Mouse (Mus musculus): ENCODE measurements around the gene Klhl7. TPM values are rescaled to one million over a fixed set of nuclear protein-coding genes. Genes with fewer than 3 reads are reported as not detected.
"Not testable (repeated sequence)": the region's sequence is repeated elsewhere in the genome, so short reads cannot be mapped to it uniquely, and the experiment has no call there.

Gene Klhl7
- polyA plus RNA-seq, 1 experiment from 2014 or later, result 61.9 TPM

DNA sequence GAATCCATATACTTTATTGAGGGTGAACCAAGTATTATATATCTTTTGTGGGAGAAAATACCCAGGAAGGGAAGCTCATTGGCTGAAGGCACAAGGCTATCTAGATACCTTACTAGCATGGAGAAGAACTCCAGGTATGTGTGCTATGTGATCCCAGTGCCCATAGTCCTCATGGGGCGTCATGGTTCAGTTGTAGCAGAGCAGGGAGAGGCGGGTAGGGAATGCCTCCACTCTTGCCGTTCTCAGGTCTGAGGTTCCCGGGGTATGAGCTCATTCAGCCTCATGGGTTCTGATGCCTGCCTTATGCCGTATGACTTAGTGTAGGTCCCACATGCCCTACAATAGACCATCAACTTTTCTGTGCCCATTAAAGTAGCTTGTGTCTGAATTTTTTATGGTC is 4.5 kb upstream of the Klhl7 start:
- Histone ChIP-seq H3K27me3 (no peaks in the 10 kb centered on the region), H3K9ac (replicated peaks) (no peak overlapping the region), H3K4me3 (replicated peaks) (no peak overlapping the region), H3K27ac (no peak overlapping the region), H3K9me3 (no peaks in the 10 kb centered on the region), H3K4me2 (no peak overlapping the region), H3K36me3 (no peaks in the 10 kb centered on the region), H3K4me1 (replicated peaks) (no peaks in the 10 kb centered on the region)
- no peak for ATAC-seq (ENCODE audit: insufficient number of reproducible peaks, insufficient read depth, low FRiP score, low TSS enrichment, low read depth)
- 77% methylated on average over 5 of the region's 5 CpGs for WGBS

DNA sequence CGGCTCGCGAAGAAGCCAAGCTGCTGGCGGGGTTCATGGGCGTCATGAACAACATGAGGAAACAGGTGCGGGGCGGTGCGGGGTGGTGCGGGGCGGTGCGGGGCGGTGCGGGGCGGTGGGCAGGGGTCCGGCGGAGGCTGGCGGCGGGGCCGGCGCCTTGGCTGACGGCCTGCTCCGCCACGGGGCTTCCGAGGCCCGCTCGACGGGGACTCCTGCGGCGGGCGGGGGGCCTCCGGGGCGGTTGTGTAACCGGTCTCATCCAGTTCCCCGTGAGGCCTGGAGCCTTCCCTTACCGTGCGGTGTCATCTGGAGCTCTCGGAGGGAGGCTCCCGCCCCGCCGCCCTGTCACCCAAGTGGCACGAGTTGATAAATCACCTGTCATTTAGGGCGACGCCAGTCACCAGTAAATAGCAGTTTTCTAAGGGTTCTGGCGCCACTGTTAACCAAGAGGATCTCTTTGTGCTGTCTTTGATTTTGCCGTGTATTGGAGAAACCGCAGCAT is 456 bp downstream of the Klhl7 start:
- WGBS, result under 1% methylated on average over 44 of the region's 46 CpGs
- no peaks in the 10 kb centered on the region for H3K27me3 ChIP-seq
- peak; percentile 55 for ATAC-seq (ENCODE audit: insufficient number of reproducible peaks, insufficient read depth, low FRiP score, low TSS enrichment, low read depth)

DNA sequence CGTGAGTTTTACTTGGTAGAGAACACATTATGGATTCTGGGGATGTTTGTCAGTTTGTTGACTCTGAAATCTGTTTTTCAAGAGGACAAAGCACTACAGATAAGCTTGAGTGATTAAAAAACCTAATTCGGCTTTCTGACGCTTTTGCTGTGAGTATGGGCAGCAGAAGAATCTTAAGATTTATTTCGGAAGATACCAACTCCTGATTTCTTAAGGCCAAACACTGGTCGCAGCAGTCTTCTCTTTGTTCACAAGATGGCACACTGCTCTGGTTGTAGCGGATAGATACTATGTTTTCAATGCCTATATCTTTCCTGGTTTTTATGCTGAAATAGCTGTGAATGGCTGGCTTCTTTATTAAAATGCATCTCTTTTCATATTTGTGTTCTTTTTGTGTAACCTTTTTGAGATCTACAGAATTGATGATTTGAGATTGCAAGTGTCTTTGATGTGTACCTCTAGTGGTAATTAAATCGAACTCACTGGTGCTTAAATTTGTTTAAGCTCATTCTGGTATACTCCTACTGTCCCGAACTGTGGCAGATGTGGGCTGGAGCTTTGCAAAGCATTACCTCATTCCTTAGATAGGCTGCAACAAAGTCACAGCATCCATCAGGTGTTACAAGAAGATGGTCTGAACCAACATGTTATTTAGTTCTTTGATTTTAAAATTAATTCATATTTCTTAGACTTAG is 1.2 kb downstream of the Klhl7 start:
- no peaks in the 10 kb centered on the region for H3K36me3 ChIP-seq
- H3K27ac ChIP-seq, result 0 out of 2 replicates have a peak overlapping the region, but pooled peaks have one; percentile 92
- peak overlapping the region; percentile 82 for H3K9ac ChIP-seq (replicated peaks)
- H3K4me2 ChIP-seq, result peak overlapping the region; percentile 76
- WGBS, result 9% methylated on average over 8 of the region's 8 CpGs
- H3K4me1 ChIP-seq (replicated peaks), result no peaks in the 10 kb centered on the region
- H3K27me3 ChIP-seq, result no peaks in the 10 kb centered on the region
- peak overlapping the region; percentile 81 for H3K4me3 ChIP-seq (replicated peaks)
- H3K9me3 ChIP-seq, result no peaks in the 10 kb centered on the region
- no peak for ATAC-seq (ENCODE audit: insufficient number of reproducible peaks, insufficient read depth, low FRiP score, low TSS enrichment, low read depth)

More for the DNA sequence above, 456 bp downstream of the Klhl7 start:
- Histone ChIP-seq H3K36me3 (no peaks in the 10 kb centered on the region), H3K4me2 (peak overlapping the region; percentile 76), H3K27ac (peak overlapping the region; percentile 92), H3K4me1 (replicated peaks) (no peaks in the 10 kb centered on the region), H3K9me3 (no peaks in the 10 kb centered on the region), H3K9ac (replicated peaks) (peak overlapping the region; percentile 82), H3K4me3 (replicated peaks) (peak overlapping the region; percentile 81)

DNA sequence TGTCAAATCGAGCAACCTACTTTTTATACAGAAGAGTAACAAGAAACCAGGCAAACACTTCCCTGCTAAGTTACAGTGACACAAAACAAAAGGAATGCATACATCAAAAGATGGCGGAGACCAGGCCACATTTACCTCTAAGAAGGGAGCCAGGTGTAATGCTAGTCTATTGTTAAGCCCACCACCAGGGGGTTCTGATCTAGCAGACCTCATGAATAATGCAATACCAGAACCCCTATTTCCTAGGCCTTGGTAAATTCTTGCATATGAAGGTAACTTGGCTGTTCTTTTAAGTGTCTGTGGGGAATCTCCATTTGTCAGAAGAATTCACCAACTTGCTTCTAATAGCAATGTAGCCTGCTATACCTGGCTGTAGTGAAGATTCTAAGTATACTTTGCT is 2.8 kb downstream of the Klhl7 start:
- not testable (repeated sequence) for H3K9ac ChIP-seq (replicated peaks); H3K4me3 ChIP-seq (replicated peaks); ATAC-seq (ENCODE audit: insufficient number of reproducible peaks, insufficient read depth, low FRiP score, low TSS enrichment, low read depth); H3K4me2 ChIP-seq; H3K27ac ChIP-seq; H3K27me3 ChIP-seq; H3K9me3 ChIP-seq; H3K36me3 ChIP-seq; H3K4me1 ChIP-seq (replicated peaks)
- WGBS, result 73% methylated on average over 2 of the region's 2 CpGs

DNA sequence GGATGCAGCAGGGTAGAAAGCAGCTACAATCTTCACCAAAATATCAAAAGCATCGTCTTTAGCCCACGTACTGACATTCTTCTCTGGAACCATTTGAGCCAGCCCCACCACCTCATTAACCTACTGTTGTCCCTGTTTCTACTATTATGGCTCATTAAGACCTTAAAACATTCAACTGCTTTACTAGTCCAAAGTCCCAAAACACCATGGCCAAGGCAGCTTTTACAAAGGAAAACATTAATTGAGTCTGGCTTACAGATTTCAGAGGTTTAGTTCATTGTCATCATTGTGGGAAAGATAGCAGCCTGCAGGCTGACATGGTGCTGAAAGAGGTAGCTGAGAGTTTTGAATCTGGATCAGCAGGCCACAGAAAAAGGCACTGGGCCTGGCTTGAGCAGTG is 3.4 kb downstream of the Klhl7 start:
- H3K4me2 ChIP-seq, result no peak overlapping the region
- H3K4me3 ChIP-seq (replicated peaks), result no peak overlapping the region
- H3K9me3 ChIP-seq, result no peaks in the 10 kb centered on the region
- no peak for ATAC-seq (ENCODE audit: insufficient number of reproducible peaks, insufficient read depth, low FRiP score, low TSS enrichment, low read depth)
- H3K27me3 ChIP-seq, result no peaks in the 10 kb centered on the region
- no peaks in the 10 kb centered on the region for H3K36me3 ChIP-seq
- no peak overlapping the region for H3K27ac ChIP-seq
- H3K9ac ChIP-seq (replicated peaks), result no peak overlapping the region
- 76% methylated on average over 2 of the region's 2 CpGs for WGBS
- no peaks in the 10 kb centered on the region for H3K4me1 ChIP-seq (replicated peaks)

DNA sequence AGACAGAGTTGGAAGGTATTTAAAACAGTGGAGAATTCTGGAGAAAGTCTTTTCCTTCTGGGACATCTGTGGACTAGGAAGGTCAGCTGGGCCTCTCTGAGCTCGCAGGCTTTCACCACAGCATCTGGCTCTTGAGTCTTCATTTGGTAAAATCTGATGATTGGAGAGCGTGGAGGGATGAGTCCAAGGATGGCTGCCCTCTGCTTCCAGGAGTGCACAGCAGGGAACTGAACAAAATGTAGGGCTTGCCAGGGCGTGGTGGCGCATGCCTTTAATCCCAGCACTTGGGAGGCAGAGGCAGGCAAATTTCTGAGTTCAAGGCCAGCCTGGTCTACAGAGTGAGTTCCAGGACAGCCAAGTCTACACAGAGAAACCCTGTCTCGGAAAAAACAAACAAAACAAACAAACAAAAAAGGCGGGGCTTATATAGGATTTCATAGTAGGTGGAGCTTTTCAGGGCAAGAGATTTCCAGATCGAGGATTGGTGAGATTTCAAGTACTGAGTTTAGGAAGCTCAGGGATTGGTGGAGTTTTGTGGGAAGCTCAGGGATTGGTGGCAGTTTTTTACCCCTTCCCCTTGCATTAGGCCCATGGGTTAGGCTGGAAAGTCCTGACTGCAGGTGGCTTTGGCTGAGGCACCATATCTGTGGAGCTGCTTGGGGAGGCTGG is 6.8 kb downstream of the Klhl7 start:
- 88% methylated on average over 7 of the region's 7 CpGs for WGBS
- Histone ChIP-seq H3K9ac (replicated peaks) (no peak overlapping the region), H3K4me2 (no peak overlapping the region), H3K9me3 (no peaks in the 10 kb centered on the region), H3K27ac (no peak overlapping the region), H3K4me1 (replicated peaks) (no peaks in the 10 kb centered on the region), H3K27me3 (no peaks in the 10 kb centered on the region), H3K4me3 (replicated peaks) (no peak overlapping the region), H3K36me3 (0 out of 2 replicates have a peak, but pooled peaks cover 4% of the 10 kb centered on the region)
- no peak for ATAC-seq (ENCODE audit: insufficient number of reproducible peaks, insufficient read depth, low FRiP score, low TSS enrichment, low read depth)

DNA sequence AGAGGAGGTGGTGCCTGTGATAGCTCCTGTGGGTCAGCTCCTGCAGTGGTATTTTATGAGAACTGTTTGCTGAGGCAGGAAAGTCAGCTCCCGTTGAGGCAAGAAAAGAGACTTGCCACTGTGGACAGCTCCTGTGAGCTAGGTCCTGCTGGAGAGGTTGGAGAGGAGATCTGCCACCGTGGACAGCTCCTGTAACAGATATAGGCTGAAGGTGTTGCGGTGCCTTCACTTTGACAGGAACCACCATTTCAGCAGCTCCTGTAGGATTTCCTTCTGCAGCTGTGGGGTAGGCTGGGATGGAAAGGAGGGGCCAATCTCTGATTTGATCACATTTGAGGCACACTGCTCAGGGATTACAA is 7.3 kb downstream of the Klhl7 start:
- Histone ChIP-seq H3K9me3 (no peaks in the 10 kb centered on the region), H3K36me3 (0 out of 2 replicates have a peak, but pooled peaks cover 4% of the 10 kb centered on the region), H3K27me3 (no peaks in the 10 kb centered on the region), H3K9ac (replicated peaks) (no peak overlapping the region), H3K4me1 (replicated peaks) (no peaks in the 10 kb centered on the region), H3K27ac (no peak overlapping the region), H3K4me2 (no peak overlapping the region), H3K4me3 (replicated peaks) (no peak overlapping the region)
- WGBS, result 79% methylated on average over 3 of the region's 3 CpGs
- ATAC-seq (ENCODE audit: insufficient number of reproducible peaks, insufficient read depth, low FRiP score, low TSS enrichment, low read depth), result no peak

DNA sequence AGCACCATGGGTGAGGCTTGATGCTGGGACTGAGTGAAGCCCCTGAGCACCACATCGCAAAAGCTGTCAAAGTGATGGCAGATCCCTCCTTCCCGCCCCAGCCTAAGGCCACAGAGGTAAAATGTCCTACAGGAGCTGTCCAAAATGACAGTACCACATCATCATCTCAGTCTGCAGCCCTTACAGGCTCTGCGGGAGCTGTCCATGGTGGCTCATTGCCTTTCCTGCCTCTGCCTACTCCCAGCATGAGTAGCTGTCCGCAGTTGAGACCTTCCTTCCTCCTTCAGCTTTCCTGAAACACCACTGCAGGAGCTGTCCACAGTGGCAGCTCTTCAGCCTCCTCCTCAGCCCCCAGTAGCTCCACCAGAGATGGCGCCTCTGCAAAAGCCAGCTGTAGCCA is 9.7 kb downstream of the Klhl7 start:
- Histone ChIP-seq H3K4me1 (replicated peaks) (no peaks in the 10 kb centered on the region), H3K4me3 (replicated peaks) (no peak overlapping the region), H3K9ac (replicated peaks) (no peak overlapping the region), H3K9me3 (no peaks in the 10 kb centered on the region), H3K27me3 (no peaks in the 10 kb centered on the region), H3K36me3 (0 out of 2 replicates have a peak, but pooled peaks cover 4% of the 10 kb centered on the region), H3K4me2 (no peak overlapping the region), H3K27ac (no peak overlapping the region)
- 83% methylated on average over 5 of the region's 5 CpGs for WGBS
- no peak for ATAC-seq (ENCODE audit: insufficient number of reproducible peaks, insufficient read depth, low FRiP score, low TSS enrichment, low read depth)

DNA sequence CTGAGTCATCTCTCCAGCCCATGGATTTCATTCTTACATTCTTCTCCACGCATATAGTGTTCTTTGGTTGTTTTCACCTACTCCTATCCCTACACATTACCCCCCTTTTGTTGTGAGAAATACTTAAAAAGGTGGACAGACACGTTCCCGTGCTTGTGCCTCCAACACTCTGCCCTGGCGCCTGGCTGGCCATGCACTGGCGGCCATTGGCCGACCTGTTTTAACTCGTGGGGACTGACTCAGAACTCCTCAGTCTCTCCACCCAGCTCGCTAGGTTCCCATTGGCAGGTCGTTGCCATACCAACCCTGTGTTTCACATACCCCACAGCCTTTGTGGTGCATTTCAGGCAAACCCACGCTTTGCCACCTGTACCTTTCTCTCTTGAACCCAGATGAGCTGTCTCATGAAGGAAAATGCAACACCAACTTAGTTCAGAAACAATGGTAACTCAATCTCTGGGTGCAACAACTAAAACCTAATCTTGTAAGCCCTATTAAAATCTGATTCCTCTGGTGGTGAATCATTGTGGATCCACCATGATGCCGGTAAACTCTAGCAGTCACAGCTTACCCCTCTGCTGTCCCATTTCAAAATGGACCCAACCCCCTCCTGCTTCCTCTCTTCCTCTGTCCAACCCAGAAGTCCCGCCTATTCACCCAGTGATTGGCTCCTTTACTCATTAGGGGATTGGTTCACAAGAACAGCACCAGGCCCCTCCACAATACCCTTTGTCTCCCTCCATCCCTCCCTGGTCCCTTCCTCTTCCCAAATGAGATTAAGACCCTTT is 11.9 kb downstream of the Klhl7 start:
- Histone ChIP-seq H3K9me3 (no peaks in the 10 kb centered on the region), H3K27ac (no peak overlapping the region), H3K36me3 (0 out of 2 replicates have a peak, but pooled peaks cover 4% of the 10 kb centered on the region), H3K4me3 (replicated peaks) (no peak overlapping the region), H3K4me1 (replicated peaks) (no peaks in the 10 kb centered on the region), H3K4me2 (no peak overlapping the region), H3K27me3 (no peaks in the 10 kb centered on the region), H3K9ac (replicated peaks) (no peak overlapping the region)
- 81% methylated on average over 12 of the region's 12 CpGs for WGBS
- ATAC-seq (ENCODE audit: insufficient number of reproducible peaks, insufficient read depth, low FRiP score, low TSS enrichment, low read depth), result no peak

DNA sequence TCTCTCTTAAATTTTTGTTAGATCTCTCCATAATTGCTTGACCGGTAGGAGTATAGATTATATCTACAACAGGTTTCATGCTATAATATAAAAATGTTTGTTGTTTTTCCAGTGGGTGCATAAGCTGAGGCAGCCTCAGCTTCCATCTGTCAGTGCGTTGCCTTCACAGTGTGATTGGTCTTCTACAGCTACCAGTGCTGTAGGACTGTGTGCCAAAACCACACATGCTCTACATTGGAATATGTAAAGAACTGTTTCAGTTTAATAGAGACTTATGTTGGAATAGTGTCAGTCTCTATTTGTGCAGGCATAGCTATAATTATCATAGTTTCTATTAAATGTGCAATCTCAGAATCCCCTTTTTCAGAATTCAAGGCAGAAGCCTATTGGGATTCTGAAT is 21.8 kb downstream of the Klhl7 start:
- H3K4me1 ChIP-seq (replicated peaks), result 0 out of 2 replicates have a peak, but pooled peaks cover 3% of the 10 kb centered on the region
- peaks cover 6% of the 10 kb centered on the region for H3K36me3 ChIP-seq
- H3K27me3 ChIP-seq, result no peaks in the 10 kb centered on the region
- no peak overlapping the region for H3K27ac ChIP-seq
- H3K4me3 ChIP-seq (replicated peaks), result no peak overlapping the region
- no peak overlapping the region for H3K9ac ChIP-seq (replicated peaks)
- H3K4me2 ChIP-seq, result no peak overlapping the region
- no peak for ATAC-seq (ENCODE audit: insufficient number of reproducible peaks, insufficient read depth, low FRiP score, low TSS enrichment, low read depth)
- H3K9me3 ChIP-seq, result no peaks in the 10 kb centered on the region
- WGBS, result 96% methylated on average over 2 of the region's 2 CpGs

DNA sequence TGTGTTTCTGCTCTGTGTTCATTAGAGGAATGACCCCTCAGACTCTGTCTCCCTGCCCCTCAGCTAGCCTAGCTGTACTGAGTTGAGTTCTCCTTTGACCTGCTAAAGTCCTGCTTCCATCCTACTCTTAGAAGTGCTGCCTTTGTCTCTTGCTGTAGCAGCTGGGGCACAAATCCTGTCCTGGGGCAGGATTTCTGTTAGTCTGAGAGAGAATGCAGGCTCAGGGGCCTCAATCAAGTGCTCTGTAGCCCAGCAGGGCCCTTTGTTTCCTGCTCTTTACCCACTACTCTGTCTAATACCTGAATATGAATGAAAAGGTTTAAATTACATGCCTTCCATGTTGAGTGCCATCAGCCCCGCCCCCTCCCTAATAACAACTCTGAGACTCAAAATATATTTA is 23.8 kb downstream of the Klhl7 start:
- no peak overlapping the region for H3K9ac ChIP-seq (replicated peaks)
- WGBS, result 81% methylated on average over 1 of the region's 1 CpGs

More for the DNA sequence above, 23.8 kb downstream of the Klhl7 start:
- no peak for ATAC-seq (ENCODE audit: insufficient number of reproducible peaks, insufficient read depth, low FRiP score, low TSS enrichment, low read depth)
- Histone ChIP-seq H3K9me3 (no peaks in the 10 kb centered on the region), H3K4me2 (no peak overlapping the region), H3K27me3 (no peaks in the 10 kb centered on the region), H3K4me1 (replicated peaks) (0 out of 2 replicates have a peak, but pooled peaks cover 3% of the 10 kb centered on the region), H3K4me3 (replicated peaks) (no peak overlapping the region), H3K27ac (0 out of 2 replicates have a peak overlapping the region, but pooled peaks have one; percentile 12), H3K36me3 (0 out of 2 replicates have a peak, but pooled peaks cover 8% of the 10 kb centered on the region)

Measured in limb, embryonic 12.5 days (tissue).